Mouse (Mus musculus): ENCODE measurements around the gene Bicdl1.

DNA sequence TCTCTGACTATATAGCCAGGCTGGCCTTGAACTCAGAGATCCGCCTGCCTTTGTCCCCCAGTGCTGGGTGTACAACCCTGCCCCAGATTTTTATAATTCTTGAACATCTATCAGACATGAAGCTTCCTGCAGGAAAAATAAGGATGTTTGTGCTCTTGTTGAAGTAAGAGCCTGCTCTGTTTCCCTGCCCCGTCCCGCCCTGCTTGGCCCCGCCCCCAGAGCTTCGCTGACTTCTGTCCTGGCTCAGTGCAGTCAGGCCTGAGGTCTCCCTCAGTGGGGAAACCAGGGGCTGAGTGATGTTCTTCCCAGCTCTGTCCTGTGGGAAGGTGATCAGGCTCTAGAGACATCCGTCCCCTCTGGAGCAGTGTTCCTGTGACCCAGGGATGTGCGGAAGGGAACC is 108.7 kb downstream of the Bicdl1 start:
- TF ChIP-seq POLR2A (IDR thresholded peaks at IDR 0.05; ENCODE audit: control insufficient read depth, extremely low read depth, insufficient read depth, low read length, poor library complexity) (no peak), CTCF (IDR thresholded peaks at IDR 0.05; ENCODE audit: borderline replicate concordance, control insufficient read depth, extremely low read depth, insufficient read depth, low read length, poor library complexity) (no peak)

Measured in thymus, adult 2 months (tissue).